Mouse (Mus musculus) ES-E14 (cell line): ENCODE data around the gene Stard5. TPM values are rescaled to one million over a fixed set of nuclear protein-coding genes. Genes with fewer than 3 reads are reported as not detected.
A peak's percentile ranks its signal among the peaks of the same experiment; 100 is the strongest.

Experiments
- DNase-seq: peaks from one replicate; pipeline ENCODE4 v3.0.0-alpha.2; 2013; ENCODE audit warnings: low read depth, low spot score
- H3K27ac ChIP-seq: 2 replicates; pipeline ENCODE4 v1.5.1; 2012; ENCODE audit warnings: low read depth, mild to moderate bottlenecking, low read length, moderate library complexity, mixed read lengths; ENCODE audit not compliant: poor library complexity, insufficient read depth, severe bottlenecking
- H3K36me3 ChIP-seq: 2 replicates; pipeline ENCODE4 v1.6.1; 2012; ENCODE audit warnings: mild to moderate bottlenecking, low read length, moderate library complexity, mixed read lengths; ENCODE audit not compliant: control insufficient read depth, poor library complexity, insufficient read depth, severe bottlenecking
- H3K4me1 ChIP-seq, 2 experiments: fragments of 150-350 bp in 1 of 2; sonication (generic) in 1 of 2; 2 replicates each; pipeline ENCODE4 v1.6.1; 2012; ENCODE audit warnings: low read length in 2 of 2, mild to moderate bottlenecking in 1 of 2, mixed read lengths in 1 of 2; ENCODE audit not compliant: control insufficient read depth in 2 of 2, insufficient read depth in 2 of 2, poor library complexity in 1 of 2
- H3K4me3 ChIP-seq, 2 experiments: fragments of 150-350 bp in 1 of 2; sonication (generic) in 1 of 2; 2 replicates each; pipeline ENCODE4 v1.5.1; 2012; ENCODE audit warnings: low read length in 2 of 2, low read depth in 1 of 2, mild to moderate bottlenecking in 1 of 2, mixed read lengths in 1 of 2; ENCODE audit not compliant: insufficient read depth in 1 of 2, poor library complexity in 1 of 2, severe bottlenecking in 1 of 2
- H3K9ac ChIP-seq: 2 replicates; pipeline ENCODE4 v1.6.1; 2012; ENCODE audit warnings: low read depth, mild to moderate bottlenecking, low read length, mixed read lengths; ENCODE audit not compliant: poor library complexity, insufficient read depth, severe bottlenecking
- H3K9me3 ChIP-seq: fragments of 150-350 bp; sonication (generic); 2 replicates; pipeline ENCODE4 v1.6.1; 2012; ENCODE audit warnings: low read depth, mild to moderate bottlenecking, low read length; ENCODE audit not compliant: control insufficient read depth, insufficient read depth
- CHD2 ChIP-seq: IDR thresholded peaks from 2 replicates; pipeline ENCODE4 v1.6.1; 2014; ENCODE audit warnings: mild to moderate bottlenecking, low read depth, low read length, inconsistent platforms
- HCFC1 ChIP-seq: IDR thresholded peaks from 2 replicates; pipeline ENCODE4 v1.6.1; 2012; ENCODE audit warnings: low read length, inconsistent platforms, borderline replicate concordance; ENCODE audit not compliant: insufficient read depth
- MAFK ChIP-seq: IDR thresholded peaks from 2 replicates; pipeline ENCODE4 v1.6.1; 2014; ENCODE audit warnings: mild to moderate bottlenecking, low read depth, low read length, inconsistent platforms; ENCODE audit not compliant: insufficient read depth
- ZC3H11A ChIP-seq: IDR thresholded peaks from 2 replicates; pipeline ENCODE4 v1.6.1; 2012; ENCODE audit warnings: low read depth, mild to moderate bottlenecking, inconsistent platforms, low read length, borderline replicate concordance
- ZNF384 ChIP-seq: IDR thresholded peaks from 2 replicates; pipeline ENCODE4 v1.6.1; 2012; ENCODE audit warnings: low read depth, low read length, inconsistent platforms
- in situ Hi-C, 2 experiments: fragments of 600-800 bp; cut with MboI; formaldehyde crosslinking; loops; one replicate each; pipeline ENCODE4 v1.15.1; 2025; ENCODE audit warnings: low sequenced_read_pairs in 2 of 2, inconsistent platforms in 1 of 2; ENCODE audit not compliant: unreplicated experiment in 2 of 2
- total RNA-seq: library from RNA; depleted of rRNA; stranded (reverse); fragments of 300-350 nt; gene quantifications from 2 replicates; pipeline ENCODE4 v1.2.3, GENCODE M21; 2012; rRNA removed

Gene Stard5
- 8.1 and 11.9 TPM in 2 replicates for total RNA-seq

DNA sequence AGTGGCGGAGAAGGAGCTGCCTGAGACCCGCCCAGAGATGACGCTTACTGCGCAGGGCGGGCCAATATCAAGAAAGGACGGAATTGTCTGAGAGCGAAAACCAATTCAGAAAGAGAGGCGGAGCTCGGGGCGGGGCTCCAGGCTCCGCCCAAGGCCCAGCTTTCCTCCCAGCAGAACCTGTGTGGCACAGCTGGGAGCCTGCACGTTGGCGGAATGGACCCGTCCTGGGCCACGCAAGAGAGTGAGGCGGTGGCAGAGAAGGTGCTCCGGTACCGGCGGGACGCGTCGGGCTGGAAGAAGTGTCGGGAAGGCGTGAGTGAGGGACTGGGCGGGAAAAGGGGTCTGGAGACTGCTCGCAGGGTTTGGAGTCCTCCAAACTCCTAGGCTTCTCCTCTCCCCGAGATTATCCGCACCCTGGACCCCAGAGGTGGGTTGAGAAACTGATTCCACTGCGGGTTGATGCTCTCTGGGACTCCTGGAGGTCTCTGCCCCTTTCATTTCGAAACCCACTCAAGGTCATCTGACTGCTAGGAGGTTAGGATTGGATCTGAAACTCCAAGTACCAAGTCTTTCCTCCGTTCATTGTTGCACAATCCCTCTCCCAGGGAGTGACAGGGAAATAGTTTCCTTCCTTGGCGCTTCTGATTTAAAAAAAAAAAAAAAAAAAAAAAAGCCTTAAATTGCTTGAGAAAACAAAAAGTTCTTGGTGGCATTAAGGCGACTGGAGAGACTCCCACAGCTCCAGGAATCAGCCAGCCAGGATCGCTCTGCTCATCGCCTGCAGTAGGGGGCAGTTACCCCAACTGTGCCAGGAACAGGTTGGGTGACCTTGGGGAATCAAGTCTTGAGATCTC lies at the start of gene Stard5:
Stard5 (plus strand) TSS at position 132 of the 854 bp plus-strand sequence.
- peak within 1 kb of the TSS; percentile 86 to 87 for H3K4me3 ChIP-seq
- in situ Hi-C loops = no loop called here
- TF ChIP-seq ZC3H11A = no peak
- peak; percentile 41; the same call in 1 of the 2 replicates for TF ChIP-seq ZNF384
- H3K36me3 ChIP-seq = peaks cover 4% of the 10 kb centered on the region; the same call in 1 of the 2 replicates
- no peaks in the 10 kb centered on the region for H3K9me3 ChIP-seq
- H3K9ac ChIP-seq = peak within 1 kb of the TSS; percentile 87
- H3K27ac ChIP-seq = no peak within 1 kb of the TSS
- peaks cover 0 to 2% of the 10 kb centered on the region in 2 experiments; a peak in 2 of 4 replicates for H3K4me1 ChIP-seq
- DNase-seq = peak; percentile 90

DNA sequence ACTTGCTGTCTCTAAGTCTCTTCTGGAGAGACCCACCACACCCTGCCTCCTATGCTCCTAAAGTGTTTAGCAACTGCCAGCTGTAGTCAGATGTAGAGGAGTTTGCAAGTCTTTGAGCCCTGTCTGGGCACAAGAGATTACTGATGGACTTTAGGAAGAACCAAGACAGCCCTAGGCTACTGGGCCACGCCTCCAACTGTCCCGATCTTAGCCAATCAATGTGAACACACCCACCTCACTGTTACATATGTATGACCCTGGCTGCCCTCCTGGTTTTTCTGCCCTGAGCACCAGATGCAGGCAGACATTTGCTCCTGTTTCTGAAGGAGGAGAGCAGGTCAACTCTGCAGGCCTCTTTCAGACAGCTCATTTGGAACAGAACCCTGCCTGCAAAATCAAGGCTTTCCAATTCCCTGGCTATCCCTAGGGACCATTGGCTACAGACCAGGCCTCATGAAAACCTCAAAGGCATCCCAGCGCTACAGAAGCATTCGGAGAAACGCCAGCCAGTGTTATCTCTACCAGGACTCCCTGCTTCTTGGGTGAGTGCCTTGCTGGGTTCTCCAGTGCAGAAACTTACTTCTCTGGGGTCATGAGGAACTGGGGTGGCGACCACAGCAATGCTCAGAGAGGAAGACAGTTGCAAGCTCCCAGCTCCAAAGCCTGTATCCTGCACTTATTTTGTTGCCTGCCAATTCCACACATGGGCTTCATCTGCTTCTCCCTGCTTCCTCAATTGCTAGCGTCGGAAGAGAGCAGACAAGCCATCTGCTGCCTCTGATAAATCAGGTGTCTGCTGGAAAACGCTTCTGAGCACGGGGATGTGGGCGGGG lies 46.9 kb upstream of the Stard5 start, which contains the start of gene Tmc3:
Tmc3 (plus strand) TSS at position 289 of the 833 bp plus-strand sequence.
- H3K9ac ChIP-seq = no peak within 1 kb of the TSS
- no peaks in the 10 kb centered on the region for H3K4me1 ChIP-seq
- no peak for DNase-seq
- H3K27ac ChIP-seq = no peak within 1 kb of the TSS
- no peaks in the 10 kb centered on the region for H3K36me3 ChIP-seq
- no peak for TF ChIP-seq MAFK
- no peak for TF ChIP-seq HCFC1
- TF ChIP-seq CHD2 = no peak
- TF ChIP-seq ZNF384 = no peak
- no peak for TF ChIP-seq ZC3H11A
- no peak within 1 kb of the TSS for H3K4me3 ChIP-seq
- H3K9me3 ChIP-seq = no peaks in the 10 kb centered on the region
- in situ Hi-C loops = no loop called here

DNA sequence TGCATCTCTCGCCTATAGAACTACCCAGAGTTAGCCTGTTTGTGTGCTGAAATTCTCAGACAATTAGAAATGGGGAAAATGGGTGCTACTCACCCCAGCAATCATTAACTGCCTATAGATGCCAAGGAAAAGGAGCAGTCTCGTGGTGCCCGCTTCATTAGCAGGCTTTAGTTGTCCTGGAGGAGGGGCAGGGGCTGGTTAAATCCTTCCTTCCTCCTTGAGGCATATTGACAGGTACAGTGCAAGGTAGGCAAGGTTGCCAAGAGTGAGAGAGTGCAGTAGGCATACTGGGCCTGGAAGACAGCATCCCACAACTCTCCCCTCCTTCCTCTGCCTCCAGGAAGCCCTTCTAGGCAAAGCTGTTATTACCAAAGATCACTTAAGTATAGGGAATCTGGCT lies 37.7 kb upstream of the Stard5 start:
- Histone ChIP-seq H3K36me3 (no peaks in the 10 kb centered on the region), H3K9me3 (no peaks in the 10 kb centered on the region), H3K4me1 (no peaks in the 10 kb centered on the region), H3K27ac (no peak overlapping the region), H3K4me3 (no peak overlapping the region), H3K9ac (no peak overlapping the region)
- TF ChIP-seq CHD2 = no peak
- TF ChIP-seq HCFC1 = no peak
- no peak for TF ChIP-seq ZC3H11A
- no peak for TF ChIP-seq ZNF384
- TF ChIP-seq MAFK = no peak
- no peak for DNase-seq
- in situ Hi-C loops = no loop called here

DNA sequence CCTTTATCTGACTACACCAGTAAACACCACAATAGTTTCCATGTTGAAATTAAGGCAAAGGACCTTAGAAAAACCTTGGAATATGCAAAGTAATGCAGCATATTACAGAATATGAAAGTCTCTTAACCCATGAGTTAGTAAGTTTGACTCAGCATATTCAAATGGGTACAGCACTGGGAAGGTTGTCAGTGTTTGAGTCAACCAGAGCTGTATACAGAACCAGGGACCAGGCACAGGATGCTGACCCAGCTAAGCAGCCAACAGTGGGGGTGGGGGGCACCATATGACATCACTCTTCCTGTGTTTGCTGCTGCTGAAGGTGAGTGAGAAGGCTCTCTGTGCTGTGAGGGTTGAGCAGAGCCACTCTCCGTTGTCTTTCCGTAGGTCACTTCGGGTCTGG lies 34.7 kb upstream of the Stard5 start:
- no peak for TF ChIP-seq ZNF384
- TF ChIP-seq HCFC1 = no peak
- no peak for TF ChIP-seq CHD2
- no peak for TF ChIP-seq ZC3H11A
- TF ChIP-seq MAFK = no peak
- in situ Hi-C loops = no loop called here
- Histone ChIP-seq H3K9ac (no peak overlapping the region), H3K9me3 (no peaks in the 10 kb centered on the region), H3K27ac (no peak overlapping the region), H3K4me3 (no peak overlapping the region), H3K36me3 (no peaks in the 10 kb centered on the region), H3K4me1 (peaks cover 0 to 2% of the 10 kb centered on the region in 2 experiments; a peak in 1 of 4 replicates)
- DNase-seq = no peak
